In the genomic region with DNA sequence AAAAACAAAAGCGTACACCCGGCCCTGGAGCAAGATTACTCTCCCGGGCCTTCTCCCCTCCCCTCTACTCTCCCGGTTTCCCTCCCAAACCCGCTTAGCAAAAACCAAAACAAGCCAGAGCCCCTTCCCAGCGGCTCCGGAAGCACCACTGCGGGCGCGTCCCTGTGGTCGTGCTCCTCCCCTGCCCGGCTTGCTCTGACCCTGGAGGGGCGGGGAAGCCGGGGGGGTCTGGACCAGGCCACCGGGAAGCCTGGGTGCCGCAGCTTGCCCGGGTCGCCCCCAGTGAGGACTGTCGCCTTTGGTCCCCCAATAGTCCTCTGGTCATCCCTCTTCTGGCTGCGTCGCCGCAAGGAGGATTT, we compare ENCODE assay signal across 9 mouse cellular contexts. TPM values are rescaled to one million over a fixed set of nuclear protein-coding genes. Genes with fewer than 3 reads are reported as not detected.
DNase-seq lines count a peak whose midpoint lies in the region; ATAC-seq and TF ChIP-seq lines count a peak whose summit lies in the region.
"Had no signal": no experiment of that assay in that cellular context is flagged by ENCODE, and none has a peak within 500 bp of the region (broad histone marks: within the 10 kb centered on the region; RNA-seq: fewer than 3 reads in every experiment).

No protein-coding gene starts in this region.

- TF ChIP-seq CTCF in heart, adult 2 months (IDR thresholded peaks at IDR 0.05): no peak
- TF ChIP-seq CTCF in intestine, postnatal 0 days (IDR thresholded peaks at IDR 0.05; ENCODE audit: low read depth): no peak

- no peaks in the 10 kb centered on the region for H3K27me3 ChIP-seq in heart, adult 2 months (ENCODE audit: control insufficient read depth, insufficient read depth, low read length)
- H3K27me3 ChIP-seq in intestine, postnatal 0 days (replicated peaks; ENCODE audit: control insufficient read depth, insufficient read depth, low read length): no peaks in the 10 kb centered on the region
- H3K27me3 ChIP-seq in neural tube, embryonic 14.5 days (ENCODE audit: control insufficient read depth, insufficient read depth, low read length): no peaks in the 10 kb centered on the region
- H3K27me3 ChIP-seq: CH12.LX had no signal

- H3K4me2 ChIP-seq in intestine, postnatal 0 days (replicated peaks; ENCODE audit: low read depth): peak overlapping the region; percentile 95
- H3K4me2 ChIP-seq in neural tube, embryonic 14.5 days (ENCODE audit: low read depth, low read length): peak overlapping the region; percentile 87

- peak overlapping the region; percentile 82 for H3K9ac ChIP-seq in heart, adult 2 months (ENCODE audit: low read depth, low read length)
- peak overlapping the region; percentile 88 for H3K9ac ChIP-seq in intestine, postnatal 0 days (ENCODE audit: low read depth, low read length)
- peak overlapping the region; percentile 68 for H3K9ac ChIP-seq in neural tube, embryonic 14.5 days (replicated peaks; ENCODE audit: low read depth, low read length)

- peak; percentile 64 for DNase-seq in embryo, embryonic 10 days (ENCODE audit: low spot score)
- DNase-seq in embryo, embryonic 10.5 days (ENCODE audit: low spot score): no peak
- peak in 1 of 2 experiments; percentile 77 for DNase-seq in heart, adult 2 months
- peak; percentile 57 to 67 for DNase-seq in lung, adult 18-20 months
- DNase-seq in urinary bladder, postnatal 4 days (ENCODE audit: low spot score in 2 of 2): peak; percentile 67 to 70

- no peaks in the 10 kb centered on the region for H3K36me3 ChIP-seq in heart, adult 2 months (ENCODE audit: control insufficient read depth, insufficient read depth, low read length)
- no peaks in the 10 kb centered on the region for H3K36me3 ChIP-seq in intestine, postnatal 0 days (ENCODE audit: control insufficient read depth, insufficient read depth)
- no peaks in the 10 kb centered on the region for H3K36me3 ChIP-seq in neural tube, embryonic 14.5 days (ENCODE audit: control insufficient read depth, insufficient read depth, low read length)

- H3K4me3 ChIP-seq in heart, adult 2 months: peak overlapping the region; percentile 89
- peak overlapping the region; percentile 89 for H3K4me3 ChIP-seq in intestine, postnatal 0 days (ENCODE audit: low read depth, low read length)
- peak overlapping the region; percentile 74 for H3K4me3 ChIP-seq in neural tube, embryonic 14.5 days (ENCODE audit: low read depth, low read length)

- peak overlapping the region; percentile 76 for H3K27ac ChIP-seq in heart, adult 2 months
- peak overlapping the region; percentile 96 for H3K27ac ChIP-seq in intestine, postnatal 0 days (ENCODE audit: low read depth, low read length)
- H3K27ac ChIP-seq in neural tube, embryonic 14.5 days (ENCODE audit: low read depth, low read length): peak overlapping the region; percentile 68

- no peak for TF ChIP-seq POLR2A in heart, adult 2 months (IDR thresholded peaks at IDR 0.05; ENCODE audit: insufficient read depth, low read depth, low read length)

- intact Hi-C loops in heart, adult 2 months (cut with DNase I): loop anchor here (5.0 kb wide), 1 partner anchor 82 kb away; no protein-coding TSS in a partner anchor

- peak; percentile 37 for ATAC-seq in common myeloid progenitor, adult 5-6 weeks (replicated peaks; ENCODE audit: low read depth, poor library complexity, severe bottlenecking)
- ATAC-seq in intestine, postnatal 0 days: peak; percentile 54
- peak; percentile 64; the same call in 1 of the 2 replicates for ATAC-seq in neural tube, embryonic 14.5 days (ENCODE audit: low read depth)

- TF ChIP-seq EP300 in heart, adult 2 months (IDR thresholded peaks at IDR 0.05; ENCODE audit: insufficient read depth, low read depth, low read length): no peak

- no peaks in the 10 kb centered on the region for H3K4me1 ChIP-seq in heart, adult 2 months (ENCODE audit: control insufficient read depth, insufficient read depth, low read length)
- no peaks in the 10 kb centered on the region for H3K4me1 ChIP-seq in intestine, postnatal 0 days (replicated peaks; ENCODE audit: control insufficient read depth, insufficient read depth, low read length)
- H3K4me1 ChIP-seq in neural tube, embryonic 14.5 days (ENCODE audit: control insufficient read depth, insufficient read depth, low read length): no peaks in the 10 kb centered on the region

- WGBS in heart, adult 2 months: 1% methylated on average over 22 of the region's 22 CpGs
- WGBS in intestine, postnatal 0 days: under 1% methylated on average over 22 of the region's 22 CpGs
- WGBS in neural tube, embryonic 14.5 days: 2% methylated on average over 22 of the region's 22 CpGs

- H3K9me3 ChIP-seq in intestine, postnatal 0 days (ENCODE audit: control insufficient read depth): no peaks in the 10 kb centered on the region
- H3K9me3 ChIP-seq in neural tube, embryonic 14.5 days (ENCODE audit: control insufficient read depth, low read length): no peaks in the 10 kb centered on the region

- H3K79me2 ChIP-seq in heart, adult 2 months (replicated peaks; ENCODE audit: control insufficient read depth, insufficient read depth, low read length): no peaks in the 10 kb centered on the region

RNA-seq across cellular contexts. Expression of gene Pde5a, which starts 0.8 kb away (rescaled TPM):
- total RNA-seq in common myeloid progenitor, adult 5-6 weeks (2017): 7.1 and 10.1 TPM in 2 replicates
- 1 to 10 TPM; 4.4 to 4.9 TPM for total RNA-seq in heart, adult 2 months (2021)
- polyA plus RNA-seq in heart, adult 2 months (2012; rRNA removed): 1.5 and 2.3 TPM in 2 replicates
- polyA plus RNA-seq in intestine, postnatal 0 days (2015; fragmentation: Nextera tagmentation; extraction: Ambion mirVana): 9.0 and 9.1 TPM in 2 replicates
- polyA plus RNA-seq in neural tube, embryonic 14.5 days (2014; fragmentation: Nextera tagmentation; extraction: Ambion mirVana): 1.7 and 2.0 TPM in 2 replicates
